Mouse (Mus musculus) NIH3T3 (cell line): ENCODE measurements around the gene Cacnb3.

ENCODE experiments used
- DNase-seq: peaks from one replicate; pipeline ENCODE4 v3.0.0-alpha.2; 2012; ENCODE audit warnings: low read depth

The Cacnb3 gene

DNA sequence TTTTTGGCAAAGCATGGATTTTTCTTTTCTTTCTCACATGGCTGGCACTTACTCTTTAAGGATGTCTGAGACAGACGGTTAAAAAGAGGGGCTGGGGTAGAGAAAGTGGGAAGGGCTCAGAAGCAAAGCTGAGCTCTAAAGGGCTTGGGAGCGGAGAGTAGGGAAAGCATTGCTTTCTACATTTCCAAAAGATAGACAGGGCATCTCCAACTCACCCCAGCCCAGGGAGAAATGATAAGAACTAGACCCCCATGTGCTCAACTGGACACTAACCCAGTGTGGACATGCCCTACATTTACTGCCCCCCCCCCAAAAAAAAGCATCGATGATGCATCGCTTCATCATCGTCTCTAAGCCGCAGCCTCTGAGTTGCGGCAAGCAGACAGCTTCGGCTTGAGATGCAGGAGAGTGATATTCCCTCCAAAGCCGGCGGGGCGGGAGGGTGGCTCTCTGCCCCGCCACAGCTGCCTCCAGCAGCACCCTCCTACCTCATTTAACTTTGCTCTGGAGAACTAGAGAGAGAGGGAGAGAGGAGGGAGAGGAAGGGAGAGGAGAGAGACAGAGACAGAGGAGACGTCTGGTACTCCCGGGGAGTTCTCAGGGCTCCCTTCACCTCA, 45.1 kb downstream of the Cacnb3 start:
- peak; percentile 50 for DNase-seq

DNA sequence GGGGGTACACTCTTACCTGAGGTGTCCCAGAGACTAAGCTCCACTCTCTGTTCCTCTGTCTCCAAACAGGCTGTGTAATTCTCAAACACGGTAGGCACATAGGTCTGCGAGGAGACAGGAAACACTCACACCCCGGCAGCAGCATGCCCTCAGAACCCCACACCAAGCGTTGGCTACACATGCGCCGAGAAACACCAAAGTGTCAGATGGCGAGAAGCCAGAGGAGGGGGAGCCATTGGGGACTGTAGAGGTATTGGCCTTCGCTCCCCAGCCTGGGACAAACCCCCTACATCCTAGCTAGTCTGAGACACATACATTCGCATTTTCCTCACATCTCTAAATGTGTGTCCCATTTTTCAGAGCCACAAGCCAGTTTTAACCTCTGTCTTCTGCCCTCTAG, 45.8 kb downstream of the Cacnb3 start:
- peak; percentile 26 for DNase-seq

DNA sequence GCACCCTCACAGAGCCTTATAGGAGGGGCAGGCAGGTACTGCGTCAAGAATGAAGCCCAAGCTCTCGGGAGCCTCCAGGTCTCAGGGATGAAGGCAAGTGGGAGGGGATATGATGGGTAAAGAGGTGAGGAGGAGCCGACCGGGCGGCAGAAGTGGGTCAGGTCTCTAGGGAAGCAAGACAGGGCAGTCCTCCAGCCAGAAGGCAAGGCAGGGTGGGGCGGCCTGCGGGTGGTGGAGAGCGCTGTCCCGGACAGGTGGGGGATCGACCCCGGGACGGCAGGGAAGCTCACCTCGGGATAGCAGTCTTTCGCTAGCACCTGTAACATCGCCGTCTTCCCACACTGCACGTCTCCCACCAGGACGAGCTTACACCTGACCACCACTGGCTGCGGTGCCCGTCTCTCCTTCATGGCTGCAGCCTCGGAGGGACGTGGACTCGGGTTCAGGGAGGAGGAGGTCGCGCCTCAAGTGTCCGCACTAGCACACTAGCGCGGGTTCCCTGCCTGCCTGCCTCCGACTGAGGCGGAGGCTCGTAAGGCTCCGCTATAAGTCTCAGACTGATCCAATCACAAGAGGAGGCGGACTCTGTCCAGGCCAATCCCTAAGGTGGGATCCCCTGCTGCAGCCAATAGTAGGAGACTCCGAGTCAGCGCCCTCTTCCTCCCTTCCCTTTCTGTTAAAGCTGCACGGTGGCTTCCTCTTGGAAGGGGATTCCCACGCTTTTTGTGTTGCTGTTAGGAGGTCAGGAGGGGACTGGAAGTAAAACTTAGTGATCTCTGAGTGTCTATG, 46.5 kb downstream of the Cacnb3 start, which contains the start of gene Rnd1:
TSS of gene Rnd1 (minus strand) at position 522 of the 789 bp plus-strand sequence.
- DNase-seq: peak; percentile 91

DNA sequence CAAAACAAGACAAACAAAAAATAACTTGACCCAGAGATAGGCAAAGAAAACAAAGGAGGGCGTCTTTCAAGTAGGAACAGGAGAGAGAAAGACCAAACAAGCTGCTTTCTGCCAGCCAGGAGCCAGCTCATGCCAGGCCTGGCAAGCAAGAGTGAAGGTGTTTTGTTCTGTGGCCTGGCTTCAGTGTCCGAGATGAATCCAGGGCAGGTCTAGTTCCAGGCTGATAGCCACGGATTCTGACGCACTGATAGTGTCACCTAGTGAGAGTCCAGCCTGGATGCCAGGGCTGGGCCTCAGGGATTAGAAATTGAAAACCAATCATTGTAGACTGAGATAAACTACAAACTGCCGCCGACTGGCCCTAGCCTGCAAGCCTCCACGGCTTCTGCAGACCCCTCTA, 47.3 kb downstream of the Cacnb3 start:
- DNase-seq: no peak

DNA sequence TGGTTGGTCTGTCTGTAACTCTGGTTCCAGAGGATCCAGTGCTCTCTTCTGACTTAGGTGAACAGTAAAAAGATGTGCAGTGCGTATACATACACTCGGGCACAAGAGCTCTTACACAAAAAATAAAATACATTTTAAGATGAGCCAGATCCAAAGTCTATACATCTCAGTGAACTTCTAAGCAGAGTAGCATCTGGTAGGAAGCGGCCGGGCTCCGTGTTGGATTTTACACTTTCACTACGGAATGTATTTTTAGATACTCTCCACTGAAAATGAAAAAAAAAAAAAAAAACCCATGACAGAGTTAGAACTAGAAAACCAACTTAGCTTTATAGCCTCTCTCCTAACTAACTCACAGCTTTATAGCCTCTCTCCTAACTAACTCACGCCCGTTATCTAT, 50.0 kb downstream of the Cacnb3 start:
- no peak for DNase-seq

DNA sequence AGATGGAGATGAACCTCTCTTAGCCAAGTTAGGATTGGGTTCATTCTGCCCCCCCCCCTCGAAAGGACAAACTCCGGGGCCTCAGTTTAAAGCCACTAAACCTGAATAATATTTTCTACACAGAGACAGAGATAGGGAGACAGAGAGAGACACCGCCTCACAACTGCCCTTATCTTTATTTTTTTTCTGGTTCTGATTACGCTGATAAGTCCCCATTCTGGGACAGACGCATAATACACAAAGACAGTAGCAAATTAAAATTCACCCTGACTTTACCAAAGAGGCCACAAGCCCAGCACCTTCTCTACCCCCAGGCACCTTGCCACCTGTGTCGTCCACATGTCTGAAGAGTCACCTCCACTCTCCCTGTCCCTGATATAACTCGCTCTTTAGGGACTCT, 51.0 kb downstream of the Cacnb3 start:
- DNase-seq: no peak

DNA sequence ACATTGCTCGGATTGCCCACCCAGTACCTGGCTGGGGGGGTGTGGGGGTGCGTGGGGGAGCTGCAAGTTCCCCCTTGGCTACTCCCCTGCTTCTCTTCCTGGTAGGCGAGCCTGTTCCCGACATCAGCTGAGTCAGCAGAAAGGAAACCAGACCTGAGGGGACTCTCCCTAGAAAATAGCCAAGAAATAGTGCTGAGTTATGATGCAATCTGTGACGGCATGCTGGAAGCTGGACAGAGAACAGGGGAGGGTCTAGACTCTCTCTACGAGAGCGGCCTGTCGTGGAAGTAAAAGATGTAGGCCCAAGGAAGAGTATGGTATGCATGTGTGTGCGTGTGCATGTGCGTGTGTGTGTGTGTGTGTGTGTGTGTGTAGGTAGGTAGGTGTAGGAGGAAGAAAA, 52.5 kb downstream of the Cacnb3 start:
- DNase-seq: peak; percentile 85

DNA sequence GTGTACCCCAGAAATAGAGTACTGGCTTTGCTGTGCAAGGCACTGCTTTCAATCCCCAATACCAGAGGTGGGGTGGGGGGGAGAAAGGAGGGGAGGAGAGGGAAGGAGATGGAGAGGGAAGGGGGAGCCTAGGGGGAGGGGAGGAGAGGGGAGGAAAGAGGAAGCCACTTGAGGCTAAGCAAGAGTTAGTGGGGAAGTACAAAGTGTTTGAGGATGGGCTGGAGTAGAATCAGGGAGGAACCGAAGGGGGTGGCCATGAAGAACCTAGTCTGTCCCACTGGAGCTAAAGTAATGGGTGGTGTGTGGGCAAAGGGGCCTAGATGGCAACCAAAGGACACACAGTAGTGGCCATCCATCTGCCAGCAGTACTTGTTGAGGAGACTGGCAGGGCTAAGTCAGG, 53.1 kb downstream of the Cacnb3 start:
- no peak for DNase-seq

DNA sequence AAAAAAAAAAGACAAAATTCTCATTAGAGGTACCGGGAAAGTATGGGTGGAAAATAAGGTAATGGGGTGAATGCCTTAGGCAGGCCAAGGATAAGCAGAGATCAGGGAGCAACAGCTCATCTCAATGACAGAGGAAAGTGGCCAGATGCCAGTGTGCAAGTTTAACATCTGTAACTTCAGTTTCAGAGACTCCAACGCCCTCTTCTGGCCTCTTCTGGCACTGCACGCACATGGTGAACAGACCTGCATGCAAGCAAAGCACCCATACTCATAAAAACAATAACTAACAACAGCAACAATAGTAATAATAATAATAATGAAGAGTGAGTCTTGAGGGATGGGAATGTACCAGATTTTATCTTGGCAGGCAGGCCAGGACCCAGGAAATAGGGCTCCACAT, 55.3 kb downstream of the Cacnb3 start:
- DNase-seq: peak; percentile 34

DNA sequence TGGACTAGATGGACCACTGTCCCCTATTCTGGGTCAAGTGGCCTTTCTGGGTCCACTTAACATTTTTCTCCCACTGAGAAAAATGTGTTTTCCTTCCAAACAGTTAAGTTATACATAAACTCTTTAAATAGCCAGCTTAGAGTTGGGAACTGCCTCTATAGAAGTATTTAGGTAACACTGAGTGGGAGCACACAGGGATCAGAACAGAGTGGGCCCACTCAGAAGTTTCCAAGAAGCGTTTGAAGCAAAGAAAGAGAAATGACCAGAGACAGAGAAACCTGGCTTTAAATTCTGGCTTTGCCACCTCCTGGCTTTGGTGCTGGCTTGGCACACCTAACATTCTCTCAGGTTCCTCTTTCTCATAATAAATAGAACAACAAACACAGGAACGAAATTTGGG, 59.0 kb downstream of the Cacnb3 start:
- DNase-seq: no peak

DNA sequence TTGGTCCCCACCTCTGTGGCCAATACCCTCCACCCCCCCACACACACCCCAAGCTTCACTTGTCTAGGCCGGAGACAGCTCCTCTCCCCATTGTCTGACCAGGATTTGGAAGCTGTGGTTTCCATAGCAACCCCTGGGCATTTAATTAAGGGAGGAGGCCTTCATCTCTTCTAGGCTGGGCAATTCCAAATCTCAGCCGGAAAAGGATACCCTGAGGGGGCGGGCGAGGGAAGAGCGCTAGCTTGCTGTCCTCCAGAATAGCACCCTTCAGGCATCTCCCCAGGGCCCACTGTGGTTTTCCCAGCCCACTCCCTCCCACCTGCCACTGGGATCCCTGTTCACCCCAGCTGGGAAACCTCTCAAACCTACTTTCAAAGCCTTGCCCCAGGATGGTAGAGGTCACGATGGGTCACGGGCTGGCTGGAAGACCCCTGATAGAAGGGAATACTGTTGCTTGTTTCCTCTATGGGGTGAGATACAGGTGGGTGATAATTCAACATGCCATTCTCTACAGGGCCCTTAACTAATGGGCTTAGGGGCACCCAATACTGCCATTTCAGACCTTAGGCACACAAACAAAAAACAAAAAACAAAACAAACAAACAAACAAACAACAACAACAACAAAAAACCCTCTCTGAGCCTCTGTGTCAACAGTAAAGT, 61.0 kb downstream of the Cacnb3 start:
- no peak for DNase-seq

DNA sequence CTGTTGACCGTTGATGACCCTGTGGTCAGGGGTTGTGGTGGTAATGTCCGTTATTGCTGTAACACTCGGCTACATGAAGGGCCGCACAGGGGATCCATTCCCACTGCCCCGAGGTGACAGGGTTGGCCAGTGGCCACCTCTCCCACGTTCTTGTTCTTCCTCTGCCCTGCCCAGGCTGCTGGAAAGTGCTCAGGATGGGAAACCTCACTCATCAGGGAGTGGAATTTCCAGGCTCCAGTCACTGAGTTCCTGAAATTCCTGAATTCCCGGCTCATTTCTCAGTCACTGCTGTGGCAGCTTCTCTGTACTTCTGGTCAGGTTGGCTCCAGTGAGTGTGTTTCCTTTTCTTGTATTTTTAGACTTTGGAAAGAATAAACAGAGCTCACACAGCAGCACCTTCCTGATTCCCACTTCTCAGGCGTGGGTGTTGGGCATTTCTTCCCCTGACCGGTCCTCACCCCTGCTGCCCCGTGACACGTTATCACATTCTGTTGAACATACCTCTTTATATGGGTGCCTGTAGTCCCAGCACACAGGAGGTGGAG, 61.6 kb downstream of the Cacnb3 start:
- peak; percentile 76 for DNase-seq
